Mouse (Mus musculus) ES-E14 (cell line): Measurements from ENCODE around the gene Svop. TPM values are rescaled to one million over a fixed set of nuclear protein-coding genes. Genes with fewer than 3 reads are reported as not detected.

Experiments
- DNase-seq: peaks from one replicate; pipeline ENCODE4 v3.0.0-alpha.2; 2013; ENCODE audit warnings: low read depth, low spot score
- H3K27ac ChIP-seq: 2 replicates; pipeline ENCODE4 v1.5.1; 2012; ENCODE audit warnings: low read depth, mild to moderate bottlenecking, low read length, moderate library complexity, mixed read lengths; ENCODE audit not compliant: poor library complexity, insufficient read depth, severe bottlenecking
- H3K36me3 ChIP-seq: 2 replicates; pipeline ENCODE4 v1.6.1; 2012; ENCODE audit warnings: mild to moderate bottlenecking, low read length, moderate library complexity, mixed read lengths; ENCODE audit not compliant: control insufficient read depth, poor library complexity, insufficient read depth, severe bottlenecking
- H3K4me1 ChIP-seq, 2 experiments: fragments of 150-350 bp in 1 of 2; sonication (generic) in 1 of 2; 2 replicates each; pipeline ENCODE4 v1.6.1; 2012; ENCODE audit warnings: low read length in 2 of 2, mild to moderate bottlenecking in 1 of 2, mixed read lengths in 1 of 2; ENCODE audit not compliant: control insufficient read depth in 2 of 2, insufficient read depth in 2 of 2, poor library complexity in 1 of 2
- H3K4me3 ChIP-seq, 2 experiments: fragments of 150-350 bp in 1 of 2; sonication (generic) in 1 of 2; 2 replicates each; pipeline ENCODE4 v1.5.1; 2012; ENCODE audit warnings: low read length in 2 of 2, low read depth in 1 of 2, mild to moderate bottlenecking in 1 of 2, mixed read lengths in 1 of 2; ENCODE audit not compliant: insufficient read depth in 1 of 2, poor library complexity in 1 of 2, severe bottlenecking in 1 of 2
- H3K9ac ChIP-seq: 2 replicates; pipeline ENCODE4 v1.6.1; 2012; ENCODE audit warnings: low read depth, mild to moderate bottlenecking, low read length, mixed read lengths; ENCODE audit not compliant: poor library complexity, insufficient read depth, severe bottlenecking
- H3K9me3 ChIP-seq: fragments of 150-350 bp; sonication (generic); 2 replicates; pipeline ENCODE4 v1.6.1; 2012; ENCODE audit warnings: low read depth, mild to moderate bottlenecking, low read length; ENCODE audit not compliant: control insufficient read depth, insufficient read depth
- CHD2 ChIP-seq: IDR thresholded peaks from 2 replicates; pipeline ENCODE4 v1.6.1; 2014; ENCODE audit warnings: mild to moderate bottlenecking, low read depth, low read length, inconsistent platforms
- HCFC1 ChIP-seq: IDR thresholded peaks from 2 replicates; pipeline ENCODE4 v1.6.1; 2012; ENCODE audit warnings: low read length, inconsistent platforms, borderline replicate concordance; ENCODE audit not compliant: insufficient read depth
- MAFK ChIP-seq: IDR thresholded peaks from 2 replicates; pipeline ENCODE4 v1.6.1; 2014; ENCODE audit warnings: mild to moderate bottlenecking, low read depth, low read length, inconsistent platforms; ENCODE audit not compliant: insufficient read depth
- ZC3H11A ChIP-seq: IDR thresholded peaks from 2 replicates; pipeline ENCODE4 v1.6.1; 2012; ENCODE audit warnings: low read depth, mild to moderate bottlenecking, inconsistent platforms, low read length, borderline replicate concordance
- ZNF384 ChIP-seq: IDR thresholded peaks from 2 replicates; pipeline ENCODE4 v1.6.1; 2012; ENCODE audit warnings: low read depth, low read length, inconsistent platforms
- in situ Hi-C, 2 experiments: fragments of 600-800 bp; cut with MboI; formaldehyde crosslinking; loops; one replicate each; pipeline ENCODE4 v1.15.1; 2025; ENCODE audit warnings: low sequenced_read_pairs in 2 of 2, inconsistent platforms in 1 of 2; ENCODE audit not compliant: unreplicated experiment in 2 of 2
- total RNA-seq: library from RNA; depleted of rRNA; stranded (reverse); fragments of 300-350 nt; gene quantifications from 2 replicates; pipeline ENCODE4 v1.2.3, GENCODE M21; 2012

Gene Svop
- total RNA-seq, 1 experiment = 4.9 TPM

GRCm38 (mm10) chr5:114126499-114127244 is 35.3 kb upstream of the Svop start:
- peaks cover 2 to 26% of the 10 kb centered on the region in 2 experiments; a peak in 3 of 4 replicates for H3K4me1 ChIP-seq
- peak overlapping the region; percentile 92 for H3K27ac ChIP-seq
- H3K9me3 ChIP-seq = no peaks in the 10 kb centered on the region
- peaks cover 35% of the 10 kb centered on the region for H3K36me3 ChIP-seq
- TF ChIP-seq MAFK = peak; percentile 62
- TF ChIP-seq ZNF384 = no peak
- H3K4me3 ChIP-seq = peak overlapping the region; percentile 81 to 94
- no peak for DNase-seq
- in situ Hi-C loops = no loop called here
- peak overlapping the region; percentile 87; the same call in 1 of the 2 replicates for H3K9ac ChIP-seq

GRCm38 (mm10) chr5:114126008-114126407 is 34.6 kb upstream of the Svop start:
- TF ChIP-seq HCFC1 (no peak), MAFK (no peak), ZC3H11A (no peak), CHD2 (no peak)
- in situ Hi-C loops = no loop called here
- no peak for DNase-seq
- Histone ChIP-seq H3K4me1 (peaks cover 2 to 24% of the 10 kb centered on the region in 2 experiments; a peak in 3 of 4 replicates), H3K9me3 (no peaks in the 10 kb centered on the region), H3K27ac (peak overlapping the region; percentile 92; the same call in 1 of the 2 replicates), H3K36me3 (peaks cover 42% of the 10 kb centered on the region), H3K4me3 (no peak overlapping the region), H3K9ac (peak overlapping the region; percentile 15; the same call in 1 of the 2 replicates)

DNA sequence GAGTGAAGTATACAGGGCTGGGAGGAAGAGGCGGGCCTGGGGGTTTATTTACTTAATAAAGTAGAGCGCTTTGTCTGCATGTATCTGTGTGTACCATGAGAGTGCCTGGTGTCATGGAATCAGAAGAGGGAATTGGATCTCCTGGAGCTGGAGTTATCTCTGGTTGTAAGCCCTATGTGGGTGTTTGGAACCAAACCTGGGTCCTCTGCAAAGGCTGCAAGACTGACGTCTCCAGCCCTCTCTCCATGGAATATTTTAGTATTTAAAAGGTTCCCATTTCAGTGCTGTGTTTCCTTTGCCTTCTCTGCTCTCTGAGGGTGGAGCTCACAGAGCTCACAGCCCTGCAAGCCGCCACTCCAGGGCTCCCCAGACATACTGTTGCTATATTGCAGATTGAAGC is 28.4 kb upstream of the Svop start:
- H3K27ac ChIP-seq = no peak overlapping the region
- DNase-seq = no peak
- in situ Hi-C loops = no loop called here
- H3K9ac ChIP-seq = no peak overlapping the region
- H3K4me1 ChIP-seq = peaks cover 0 to 27% of the 10 kb centered on the region in 2 experiments; a peak in 2 of 4 replicates
- TF ChIP-seq HCFC1 (no peak), CHD2 (no peak), ZNF384 (no peak), ZC3H11A (no peak), MAFK (no peak)
- H3K4me3 ChIP-seq = no peak overlapping the region
- no peaks in the 10 kb centered on the region for H3K9me3 ChIP-seq
- H3K36me3 ChIP-seq = peaks cover 42% of the 10 kb centered on the region

DNA sequence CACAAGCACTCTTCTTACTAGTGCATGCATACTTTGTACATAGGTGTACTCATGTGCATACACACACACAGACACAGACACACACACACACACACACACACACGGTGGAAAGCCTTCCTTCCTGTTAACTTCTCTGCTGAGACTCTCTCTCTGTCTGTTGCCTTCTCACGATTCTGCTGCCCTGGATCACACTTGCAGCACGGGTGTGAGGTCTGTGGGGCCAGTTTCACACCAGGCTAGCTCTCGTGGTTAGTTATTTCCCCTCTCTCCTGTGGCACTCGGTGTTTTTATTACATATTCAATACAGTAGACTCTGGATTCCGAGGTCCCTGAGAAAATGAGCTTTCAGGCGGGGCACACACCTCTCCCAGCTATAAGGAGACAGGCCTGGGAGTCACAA is 25.2 kb upstream of the Svop start:
- Histone ChIP-seq H3K36me3 (peaks cover 16% of the 10 kb centered on the region), H3K27ac (no peak overlapping the region), H3K4me1 (peaks cover 0 to 18% of the 10 kb centered on the region in 2 experiments; a peak in 1 of 4 replicates), H3K9me3 (no peaks in the 10 kb centered on the region), H3K4me3 (no peak overlapping the region), H3K9ac (no peak overlapping the region)
- in situ Hi-C loops = no loop called here
- no peak for DNase-seq
- TF ChIP-seq HCFC1 (no peak), MAFK (no peak), ZNF384 (no peak), ZC3H11A (no peak), CHD2 (no peak)
